Mouse (Mus musculus) thymus, postnatal 0 days (tissue): ENCODE results near the gene Lypd5. TPM values are rescaled to one million over a fixed set of nuclear protein-coding genes. Genes with fewer than 3 reads are reported as not detected.
"Not testable (repeated sequence)": the region's sequence is repeated elsewhere in the genome, so short reads cannot be mapped to it uniquely, and the experiment has no call there.

Experiments used
- DNase-seq: peaks from one replicate; pipeline ENCODE4 v3.0.0-alpha.2; 2015; ENCODE audit warnings: low spot score
- microRNA-seq: library from miRNA; unstranded; fragments of <30 nt; microRNA quantifications from one replicate; pipeline ENCODE4, GENCODE M21; 2016; ENCODE audit warnings: borderline number of aligned reads
- polyA plus RNA-seq: library from polyadenylated mRNA; unstranded; fragments of >200 nt; fragmentation: Nextera tagmentation; extraction: Ambion mirVana; gene quantifications from 2 replicates; pipeline ENCODE4 v1.2.1, GENCODE M21; 2015

Lypd5 gene
- polyA plus RNA-seq, 1 experiment from 2014 or later, result 0.05 TPM

DNA sequence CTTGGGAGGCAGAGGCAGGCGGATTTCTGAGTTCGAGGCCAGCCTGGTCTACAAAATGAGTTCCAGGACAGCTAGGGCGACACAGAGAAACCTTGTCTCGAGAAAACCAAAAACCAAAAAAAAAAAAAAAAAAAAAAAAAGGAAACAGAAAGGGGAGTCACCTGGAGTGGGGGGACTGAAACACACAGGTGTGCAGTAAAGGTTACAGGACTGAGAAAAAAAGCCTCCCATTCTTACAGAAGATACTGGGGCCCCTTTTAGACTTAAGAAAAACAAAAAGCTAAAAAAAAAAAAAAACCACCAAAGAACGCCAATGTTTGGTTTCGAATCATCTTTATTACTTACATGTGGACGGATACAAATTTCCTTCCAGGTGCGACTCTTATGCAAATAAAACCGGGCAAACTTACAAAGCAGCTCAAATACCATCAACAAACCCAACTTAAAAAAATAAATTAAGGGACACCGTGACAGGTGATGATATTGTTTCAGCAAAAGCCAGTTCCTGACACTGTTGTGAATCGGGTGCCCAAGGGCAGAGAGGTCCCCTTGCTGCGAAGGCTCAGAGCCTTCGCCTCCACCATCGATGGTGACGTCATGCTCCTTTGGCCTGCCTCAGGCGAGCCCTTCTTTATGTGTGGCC, 33.9 kb downstream of the Lypd5 start:
- DNase-seq, result no peak

- DNase-seq, result no peak
These were observed 35.1 kb downstream of the Lypd5 start for GRCm38 (mm10) chr7:24384070-24384469.

GRCm38 (mm10) chr7:24384827-24385226, 35.8 kb downstream of the Lypd5 start:
- peak; percentile 81 for DNase-seq

DNA sequence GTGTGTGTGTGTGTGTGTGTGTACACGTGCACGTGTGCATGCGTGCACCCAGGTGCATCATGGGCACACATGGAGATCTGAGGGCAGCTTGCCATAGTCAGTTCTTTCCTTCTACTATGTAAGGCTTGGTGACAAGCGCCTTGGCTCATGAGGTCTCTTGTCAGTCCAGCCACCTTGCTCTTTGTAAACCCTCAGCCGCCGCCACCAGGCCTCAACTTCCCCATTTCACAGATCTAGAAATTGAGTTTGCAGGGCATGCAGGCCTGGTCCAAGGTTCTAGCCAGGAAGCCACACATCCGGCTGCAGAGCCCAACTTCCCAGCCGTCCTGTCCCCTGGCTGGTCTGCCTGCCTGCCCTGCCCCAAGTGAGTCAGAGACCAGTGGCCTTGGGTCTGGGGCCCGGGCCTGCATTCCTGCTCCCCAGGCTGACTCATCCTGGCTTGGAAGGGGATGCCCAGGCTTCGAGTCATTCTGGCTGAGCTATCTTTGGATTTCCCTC, 38.1 kb downstream of the Lypd5 start:
- no peak for DNase-seq

DNA sequence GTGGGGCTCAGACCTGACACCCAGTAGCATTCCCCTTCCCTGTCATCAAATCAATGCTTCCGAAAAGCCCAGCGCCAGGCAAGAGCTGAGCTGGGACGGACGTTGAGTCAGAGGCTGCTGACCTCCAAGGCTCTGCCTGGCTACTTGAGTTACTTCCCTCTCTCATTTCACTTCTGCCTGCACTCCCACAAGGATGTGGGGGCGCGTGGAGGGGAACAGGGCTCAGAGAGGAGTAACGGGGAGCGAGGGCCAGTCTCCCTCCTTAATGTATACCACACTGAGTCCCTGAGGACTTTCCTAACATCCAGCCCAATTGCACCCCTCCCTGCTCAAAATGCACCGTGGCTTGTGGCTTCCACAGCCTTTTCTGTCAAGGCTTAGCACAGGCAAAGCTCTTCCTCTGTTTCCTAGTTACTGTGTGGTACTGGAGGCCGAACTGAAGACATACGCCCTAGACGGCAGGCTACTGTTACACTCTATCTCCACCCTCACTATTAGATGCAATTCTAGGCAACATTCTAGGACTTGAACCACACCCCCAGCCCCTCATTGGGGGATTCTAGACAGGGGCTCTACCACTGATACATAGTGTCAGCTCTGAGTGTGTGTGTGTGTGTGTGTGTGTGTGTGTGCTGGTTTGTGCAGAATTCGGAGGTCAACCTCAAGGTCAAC, 40.7 kb downstream of the Lypd5 start:
- no peak for DNase-seq

DNA sequence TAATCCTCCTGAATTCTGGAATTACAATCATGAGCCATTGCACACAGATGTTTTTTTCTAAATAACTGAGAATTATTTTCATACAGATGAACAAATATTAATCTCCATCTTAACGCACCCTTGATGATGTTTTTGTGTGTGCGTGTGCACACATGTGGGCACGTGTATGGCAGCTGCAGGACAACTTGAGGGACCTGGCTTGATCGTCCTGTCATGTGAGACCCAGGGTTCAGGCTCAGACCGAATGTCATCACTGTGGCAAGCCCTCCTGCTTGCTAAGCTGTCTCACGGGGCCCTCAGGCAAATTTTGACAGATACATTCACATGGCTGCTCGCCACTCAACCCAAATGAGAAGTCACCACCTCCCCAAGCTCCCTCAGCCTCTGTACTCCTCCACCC, 41.5 kb downstream of the Lypd5 start:
- no peak for DNase-seq

DNA sequence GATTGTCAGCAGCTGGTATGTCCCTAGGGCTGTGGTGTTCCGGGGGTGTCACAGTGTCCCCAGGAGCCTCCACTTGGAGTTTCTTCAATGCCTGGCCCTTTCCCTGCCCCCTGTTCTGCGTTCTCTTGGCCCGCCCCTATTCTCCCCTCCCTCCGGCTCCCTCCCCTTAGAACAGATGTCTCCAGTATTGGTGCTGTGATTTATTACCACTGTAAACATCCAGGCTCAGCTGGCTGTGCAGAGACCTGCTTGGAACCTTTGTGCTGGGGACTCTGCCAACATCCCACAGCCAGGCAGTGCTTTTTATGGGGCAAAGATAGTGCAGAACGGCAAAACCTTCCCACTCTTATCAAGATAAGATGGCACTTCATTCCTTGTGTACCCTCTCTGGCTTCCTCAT, 42.1 kb downstream of the Lypd5 start:
- DNase-seq, result no peak

DNA sequence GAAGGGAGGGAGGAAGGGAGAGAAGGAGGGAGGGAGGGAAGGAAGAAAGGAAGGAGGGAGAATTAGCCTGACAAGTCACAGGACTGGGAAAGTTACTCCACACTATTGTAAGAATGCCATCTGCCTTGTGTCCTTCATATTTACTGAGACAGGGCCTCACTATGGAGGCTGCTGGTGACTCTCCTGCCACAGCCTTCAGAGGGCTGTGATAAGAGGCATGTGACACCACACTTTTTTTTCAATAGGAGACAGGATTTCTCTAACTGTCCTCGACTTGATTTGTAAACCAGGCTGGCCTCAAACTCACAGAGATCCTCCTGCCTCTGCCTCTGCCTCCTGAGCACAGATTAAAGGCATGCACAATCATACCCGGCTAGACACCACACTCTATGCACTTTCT, 42.7 kb downstream of the Lypd5 start:
- DNase-seq, result no peak

DNA sequence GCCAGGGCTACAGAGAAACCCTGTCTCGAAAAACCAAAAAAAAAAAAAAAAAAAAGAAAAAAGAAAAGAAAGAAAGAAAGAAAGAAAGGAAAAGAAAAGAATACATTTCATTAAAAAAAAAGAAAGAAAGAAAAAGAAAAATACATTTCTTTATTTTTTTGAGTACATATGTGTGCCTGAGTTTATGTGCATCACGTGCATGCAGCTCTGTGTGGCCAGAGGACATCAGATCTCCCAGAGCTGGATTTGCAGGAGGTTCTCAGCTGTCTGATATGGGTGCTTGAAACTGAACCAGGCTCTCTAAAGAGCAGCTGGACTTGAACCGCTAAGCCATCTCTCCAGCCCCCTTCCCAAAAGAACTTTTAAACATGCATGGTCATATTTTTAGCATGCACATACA, 45.1 kb downstream of the Lypd5 start:
- no peak for DNase-seq

DNA sequence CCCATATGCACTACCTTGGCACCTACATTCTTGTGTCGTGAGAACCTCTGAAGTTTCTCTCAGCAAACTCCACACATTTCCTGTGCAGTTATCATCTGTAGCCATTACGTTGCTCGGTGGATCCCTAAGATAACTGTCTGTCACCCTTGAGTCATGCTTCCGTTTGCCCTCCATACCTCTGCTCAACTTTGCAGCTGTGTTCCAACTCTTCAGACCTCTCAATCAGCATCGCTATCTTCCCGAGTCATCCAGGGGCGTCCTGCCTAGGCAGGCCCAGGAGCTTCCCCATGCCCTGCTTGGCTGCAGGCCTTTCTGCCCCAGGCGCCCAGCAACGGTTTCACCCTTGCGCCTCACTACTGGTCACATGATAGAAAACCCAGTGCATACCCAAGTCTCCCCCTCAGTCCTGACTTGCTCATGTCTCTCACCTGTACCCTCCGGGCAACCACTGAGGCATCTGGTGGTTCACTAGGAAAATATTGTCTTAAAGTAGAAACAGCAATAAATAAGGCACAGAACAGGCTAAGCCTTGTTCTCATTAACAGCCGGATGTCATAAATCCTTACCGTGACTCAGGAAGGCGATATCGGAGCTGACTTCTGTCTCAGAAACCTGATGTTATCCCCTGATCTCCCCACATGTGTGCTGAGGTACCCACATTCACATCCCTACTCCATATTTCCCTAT, 45.6 kb downstream of the Lypd5 start:
- peak; percentile 84 for DNase-seq

GRCm38 (mm10) chr7:24396832-24397231, 47.8 kb downstream of the Lypd5 start:
- no peak for DNase-seq

GRCm38 (mm10) chr7:24398364-24398913, 49.4 kb downstream of the Lypd5 start:
- DNase-seq, result no peak

DNA sequence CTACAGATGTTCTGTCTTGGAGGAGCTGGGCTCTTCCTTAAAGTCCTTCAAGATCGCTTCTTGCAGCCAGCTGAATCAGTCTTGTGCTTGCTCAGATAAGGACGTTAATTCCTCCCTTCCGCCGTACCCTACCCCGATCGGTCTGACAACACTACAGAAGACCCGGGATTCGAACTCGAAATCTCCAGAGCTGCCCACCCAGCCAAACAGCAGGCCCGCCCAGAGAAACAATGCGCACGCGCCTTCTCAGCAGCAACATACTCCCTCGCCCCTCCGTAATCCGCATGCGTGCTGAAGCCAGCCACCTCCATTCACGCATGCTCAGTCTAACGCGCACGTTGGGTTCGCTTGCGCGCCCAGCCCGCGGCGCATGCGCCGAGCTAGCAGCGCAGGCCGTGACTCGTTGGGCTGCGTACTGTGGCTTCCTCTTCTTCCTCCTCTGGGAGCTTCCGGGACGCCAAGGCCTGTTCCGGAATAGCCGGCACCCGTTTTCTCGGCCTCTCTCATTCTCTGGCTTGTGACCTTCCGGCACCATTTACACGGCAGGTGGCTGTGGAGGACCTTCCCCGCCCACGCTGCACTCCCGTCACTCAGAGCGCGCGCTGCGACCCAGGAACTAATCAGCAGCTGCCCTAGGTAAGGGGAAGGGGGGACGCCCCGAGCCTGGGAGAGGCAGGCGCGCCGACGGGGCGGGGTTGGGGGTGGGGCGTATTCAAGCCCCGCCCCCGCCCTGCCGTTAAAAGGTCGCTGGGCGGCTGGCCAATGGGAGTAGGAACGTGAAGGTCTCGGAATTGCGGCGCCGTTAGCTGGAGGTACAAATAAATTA, 50.5 kb downstream of the Lypd5 start, which contains the start of gene Smg9:
Gene Smg9 (plus strand): TSS at position 364 of the 826 bp plus-strand sequence.
- peak; percentile 100 for DNase-seq

DNA sequence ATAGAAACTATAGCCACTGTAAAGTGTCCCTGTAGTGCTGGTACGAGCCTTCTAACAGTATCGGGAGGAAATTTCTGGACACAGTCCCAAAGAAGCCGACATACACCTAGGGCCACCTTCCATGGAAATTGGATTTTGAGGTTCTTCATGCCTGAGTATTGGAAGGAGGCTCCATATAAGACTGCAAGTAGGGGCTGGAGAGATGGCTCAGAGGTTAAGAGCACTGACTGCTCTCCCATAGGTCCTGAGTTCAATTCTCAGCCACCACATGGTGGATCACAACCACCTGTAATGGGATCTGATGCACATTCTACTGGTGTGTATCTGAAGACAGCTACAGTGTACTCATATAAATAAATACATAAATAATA, 51.1 kb downstream of the Lypd5 start:
- DNase-seq, result no peak

- DNase-seq, result not testable (repeated sequence)
These were observed 51.5 kb downstream of the Lypd5 start for GRCm38 (mm10) chr7:24400489-24400888.

- DNase-seq, result no peak
These were observed 53.9 kb downstream of the Lypd5 start for GRCm38 (mm10) chr7:24402851-24403250.

Small RNA genes within 50 kb of the gene (microRNA-seq; reads per million reads assigned to microRNA genes)
- gene Gm27592, result not detected

Other genes with a start within 250 kb of the Lypd5 start
- gene Zfp112, start 236.9 kb upstream of the Lypd5 start, polyA plus RNA-seq, result 1.3 and 2.2 TPM in 2 replicates
- 10.5 and 11.6 TPM in 2 replicates for gene Zfp235, start 215.0 kb upstream of the Lypd5 start, polyA plus RNA-seq
- 0.98 and 1.2 TPM in 2 replicates for gene Zfp114, start 174.1 kb upstream of the Lypd5 start, polyA plus RNA-seq
- gene Zfp111, start 137.8 kb upstream of the Lypd5 start, polyA plus RNA-seq, result 1.9 and 3.0 TPM in 2 replicates
- gene Zfp109, start 111.6 kb upstream of the Lypd5 start, polyA plus RNA-seq, result 1.7 and 2.4 TPM in 2 replicates
- gene Zfp108, start 94.4 kb upstream of the Lypd5 start, polyA plus RNA-seq, result 0.85 and 0.89 TPM in 2 replicates
- 3.9 and 5.0 TPM in 2 replicates for gene Zfp93, start 78.8 kb upstream of the Lypd5 start, polyA plus RNA-seq
- 26.2 and 26.8 TPM in 2 replicates for gene Zfp61, start 48.0 kb upstream of the Lypd5 start, polyA plus RNA-seq
- gene Zfp94, start 32.5 kb upstream of the Lypd5 start, polyA plus RNA-seq, result 4.6 and 5.5 TPM in 2 replicates
- gene Tescl, start 15.3 kb upstream of the Lypd5 start, polyA plus RNA-seq, result not detected in 2 replicates
- gene Kcnn4, start 21.1 kb downstream of the Lypd5 start, polyA plus RNA-seq, result 105 and 120 TPM in 2 replicates
- 30.2 and 33.3 TPM in 2 replicates for gene Smg9, start 50.4 kb downstream of the Lypd5 start, polyA plus RNA-seq
- gene Irgc1, start 103.1 kb downstream of the Lypd5 start, polyA plus RNA-seq, result 0.18 and 0.22 TPM in 2 replicates
- 3.0 and 3.4 TPM in 2 replicates for gene Plaur, start 113.3 kb downstream of the Lypd5 start, polyA plus RNA-seq
- 0.71 and 0.83 TPM in 2 replicates for gene Cadm4, start 132.8 kb downstream of the Lypd5 start, polyA plus RNA-seq
- 16.5 and 16.7 TPM in 2 replicates for gene Zfp428, start 157.8 kb downstream of the Lypd5 start, polyA plus RNA-seq
- gene AC161166.1, start 163.3 kb downstream of the Lypd5 start, polyA plus RNA-seq, result 0.07 TPM in 1 of 2 replicates, not detected in the other
- gene Irgq, start 181.5 kb downstream of the Lypd5 start, polyA plus RNA-seq, result 5.5 and 5.7 TPM in 2 replicates
- 1.8 and 2.4 TPM in 2 replicates for gene Pinlyp, start 196.9 kb downstream of the Lypd5 start, polyA plus RNA-seq
- gene Xrcc1, start 197.1 kb downstream of the Lypd5 start, polyA plus RNA-seq, result 61.0 and 66.5 TPM in 2 replicates
- gene Ethe1, start 238.3 kb downstream of the Lypd5 start, polyA plus RNA-seq, result 39.2 and 39.9 TPM in 2 replicates
- 0.48 and 0.71 TPM in 2 replicates for gene Zfp575, start 238.4 kb downstream of the Lypd5 start, polyA plus RNA-seq